ENCODE assay signal across 9 mouse cellular contexts in genomic region chr5:66083350-66083749, GRCm38 (mm10).
DNase-seq lines count a peak whose midpoint lies in the region; ATAC-seq and TF ChIP-seq lines count a peak whose summit lies in the region.
"Had no signal": no experiment of that assay in that cellular context is flagged by ENCODE, and none has a peak within 500 bp of the region (broad histone marks: within the 10 kb centered on the region; RNA-seq: fewer than 3 reads in every experiment).

No protein-coding gene starts in this region.

- no peaks in the 10 kb centered on the region for H3K9me3 ChIP-seq in midbrain, embryonic 14.5 days (ENCODE audit: control insufficient read depth, low read length)
- no peaks in the 10 kb centered on the region for H3K9me3 ChIP-seq in midbrain, embryonic 15.5 days
- H3K9me3 ChIP-seq in hindbrain, postnatal 0 days (ENCODE audit: low read length), result no peaks in the 10 kb centered on the region
- no peaks in the 10 kb centered on the region for H3K9me3 ChIP-seq in stomach, embryonic 15.5 days
- H3K9me3 ChIP-seq: neural tube, embryonic 12.5 days had no signal

- peak; percentile 26 to 59 for DNase-seq in cerebellum, postnatal 14 days
- peak; percentile 58 for DNase-seq in midbrain, embryonic 14.5 days
- peak; percentile 47 for DNase-seq in brain, embryonic 14.5 days (ENCODE audit: low read depth)
- peak; percentile 74 for DNase-seq in hindbrain, postnatal 0 days (ENCODE audit: low spot score)
- peak; percentile 67 for DNase-seq in lung, postnatal 14 days

- no peak for ATAC-seq in cerebellum, adult (ENCODE audit: insufficient number of reproducible peaks, low FRiP score, low TSS enrichment)
- no peak for ATAC-seq in midbrain, embryonic 14.5 days (ENCODE audit: low FRiP score, low TSS enrichment)
- ATAC-seq in midbrain, embryonic 15.5 days (replicated peaks), result no peak
- no peak for ATAC-seq in hindbrain, postnatal 0 days
- no peak for ATAC-seq in stomach, embryonic 15.5 days (ENCODE audit: insufficient read depth, low FRiP score, low read depth)

- H3K27ac ChIP-seq in midbrain, embryonic 14.5 days (replicated peaks; ENCODE audit: low read depth, low read length), result no peak overlapping the region
- H3K27ac ChIP-seq in midbrain, embryonic 15.5 days, result no peak overlapping the region
- H3K27ac ChIP-seq in hindbrain, postnatal 0 days, result no peak overlapping the region
- 0 out of 2 replicates have a peak overlapping the region, but pooled peaks have one; percentile 40 for H3K27ac ChIP-seq in stomach, embryonic 15.5 days
- H3K27ac ChIP-seq: neural tube, embryonic 12.5 days had no signal

- peak; percentile 65; the same call in 1 of the 2 replicates for TF ChIP-seq CTCF in brain, embryonic 14.5 days (IDR thresholded peaks at IDR 0.05; ENCODE audit: borderline replicate concordance, extremely low read depth, insufficient read depth, insufficient read length)
- peak; percentile 68 for TF ChIP-seq CTCF in hindbrain, postnatal 0 days (IDR thresholded peaks at IDR 0.05; ENCODE audit: low read depth)

- no peak overlapping the region for H3K4me3 ChIP-seq in midbrain, embryonic 14.5 days (replicated peaks; ENCODE audit: low read depth, low read length)
- no peak overlapping the region for H3K4me3 ChIP-seq in midbrain, embryonic 15.5 days
- no peak overlapping the region for H3K4me3 ChIP-seq in hindbrain, postnatal 0 days (ENCODE audit: low read length)
- H3K4me3 ChIP-seq in stomach, embryonic 15.5 days (replicated peaks), result no peak overlapping the region
- H3K4me3 ChIP-seq: neural tube, embryonic 12.5 days had no signal

- no peaks in the 10 kb centered on the region for H3K36me3 ChIP-seq in midbrain, embryonic 14.5 days (ENCODE audit: control insufficient read depth, insufficient read depth, low read length)
- no peaks in the 10 kb centered on the region for H3K36me3 ChIP-seq in midbrain, embryonic 15.5 days (replicated peaks)
- no peaks in the 10 kb centered on the region for H3K36me3 ChIP-seq in hindbrain, postnatal 0 days (ENCODE audit: insufficient read depth, low read length)
- no peaks in the 10 kb centered on the region for H3K36me3 ChIP-seq in stomach, embryonic 15.5 days
- H3K36me3 ChIP-seq: neural tube, embryonic 12.5 days had no signal

- H3K4me2 ChIP-seq in midbrain, embryonic 14.5 days (ENCODE audit: low read length), result no peak overlapping the region
- H3K4me2 ChIP-seq in midbrain, embryonic 15.5 days, result no peak overlapping the region
- H3K4me2 ChIP-seq in hindbrain, postnatal 0 days (ENCODE audit: low read depth, low read length), result no peak overlapping the region
- no peak overlapping the region for H3K4me2 ChIP-seq in stomach, embryonic 15.5 days
- H3K4me2 ChIP-seq: neural tube, embryonic 12.5 days had no signal

- H3K4me1 ChIP-seq in midbrain, embryonic 14.5 days (ENCODE audit: control insufficient read depth, insufficient read depth, low read length), result no peaks in the 10 kb centered on the region
- no peaks in the 10 kb centered on the region for H3K4me1 ChIP-seq in midbrain, embryonic 15.5 days
- H3K4me1 ChIP-seq in hindbrain, postnatal 0 days (ENCODE audit: insufficient read depth, low read length), result no peaks in the 10 kb centered on the region
- no peaks in the 10 kb centered on the region for H3K4me1 ChIP-seq in stomach, embryonic 15.5 days
- H3K4me1 ChIP-seq: neural tube, embryonic 12.5 days had no signal

- H3K9ac ChIP-seq in midbrain, embryonic 14.5 days (replicated peaks; ENCODE audit: low read length), result no peak overlapping the region
- no peak overlapping the region for H3K9ac ChIP-seq in midbrain, embryonic 15.5 days
- no peak overlapping the region for H3K9ac ChIP-seq in hindbrain, postnatal 0 days (replicated peaks; ENCODE audit: low read length)
- H3K9ac ChIP-seq in stomach, embryonic 15.5 days, result no peak overlapping the region
- H3K9ac ChIP-seq: neural tube, embryonic 12.5 days had no signal

- 43% methylated on average over 7 of the region's 7 CpGs for WGBS in midbrain, embryonic 14.5 days
- WGBS in midbrain, embryonic 15.5 days, result 34% methylated on average over 7 of the region's 7 CpGs
- WGBS in hindbrain, postnatal 0 days, result 30% methylated on average over 7 of the region's 7 CpGs
- WGBS in stomach, embryonic 15.5 days, result 57% methylated on average over 7 of the region's 7 CpGs

- TF ChIP-seq POLR2A in brain, embryonic 14.5 days (IDR thresholded peaks at IDR 0.05; ENCODE audit: borderline replicate concordance, extremely low read depth, insufficient read depth, insufficient read length, poor library complexity, severe bottlenecking), result no peak

- H3K27me3 ChIP-seq in midbrain, embryonic 14.5 days (ENCODE audit: control insufficient read depth, insufficient read depth, low read length), result no peaks in the 10 kb centered on the region
- no peaks in the 10 kb centered on the region for H3K27me3 ChIP-seq in midbrain, embryonic 15.5 days (replicated peaks)
- H3K27me3 ChIP-seq in hindbrain, postnatal 0 days (ENCODE audit: insufficient read depth, low read length), result no peaks in the 10 kb centered on the region
- H3K27me3 ChIP-seq in stomach, embryonic 15.5 days (replicated peaks), result no peaks in the 10 kb centered on the region
- H3K27me3 ChIP-seq: neural tube, embryonic 12.5 days had no signal
